8 mouse cellular contexts compared by ENCODE assay signal in the genomic region with DNA sequence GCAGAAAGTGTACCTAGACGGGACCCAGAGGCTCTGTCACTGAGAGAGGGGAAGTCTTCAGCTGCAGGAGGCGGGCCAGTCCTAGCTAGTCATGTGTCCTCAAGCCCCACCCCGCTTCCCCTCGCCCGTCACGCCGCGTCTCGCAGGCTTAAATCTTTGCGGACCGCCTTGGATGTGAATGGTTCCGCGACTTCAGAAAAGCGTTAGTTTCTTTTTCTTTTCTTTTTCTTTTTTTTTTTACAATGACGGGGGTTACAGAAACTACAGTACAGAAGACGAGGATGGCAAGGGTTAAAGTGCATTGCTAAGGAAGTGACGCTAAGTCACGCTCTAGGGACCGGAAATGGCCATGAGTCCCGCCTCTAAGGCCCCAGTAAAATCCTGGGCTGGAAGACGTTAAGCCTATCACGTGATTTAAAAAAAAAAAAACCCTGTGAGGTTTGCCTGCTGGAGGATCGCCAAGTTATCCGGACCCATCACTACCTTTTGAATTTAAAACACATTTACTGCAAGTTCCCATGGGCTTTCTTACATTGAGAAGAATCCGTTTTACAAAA. TPM values are rescaled to one million over a fixed set of nuclear protein-coding genes. Genes with fewer than 3 reads are reported as not detected.
DNase-seq lines count a peak whose midpoint lies in the region; ATAC-seq and TF ChIP-seq lines count a peak whose summit lies in the region.

No protein-coding gene starts in this region.

- peak overlapping the region; percentile 93 for H3K9ac ChIP-seq in embryonic facial prominence, embryonic 15.5 days
- H3K9ac ChIP-seq in limb, embryonic 14.5 days (ENCODE audit: low read depth, low read length, severe bottlenecking): peak overlapping the region; percentile 92
- H3K9ac ChIP-seq in midbrain, postnatal 0 days (replicated peaks; ENCODE audit: low read length, poor library complexity, severe bottlenecking): peak overlapping the region; percentile 90

- peak overlapping the region; percentile 89 for H3K4me3 ChIP-seq in bone marrow, adult 2 months (replicated peaks; ENCODE audit: control insufficient read depth, low read depth, low read length)
- peak overlapping the region; percentile 98 for H3K4me3 ChIP-seq in embryonic facial prominence, embryonic 15.5 days (replicated peaks)
- H3K4me3 ChIP-seq in limb, embryonic 14.5 days (replicated peaks; ENCODE audit: low read length): peak overlapping the region; percentile 95
- peak overlapping the region; percentile 98 for H3K4me3 ChIP-seq in midbrain, postnatal 0 days (ENCODE audit: low read depth, low read length)

- peak overlapping the region; percentile 99 for H3K27ac ChIP-seq in bone marrow, adult 2 months (ENCODE audit: control insufficient read depth, insufficient read depth, low read depth, low read length, poor library complexity)
- peak overlapping the region; percentile 99 for H3K27ac ChIP-seq in embryonic facial prominence, embryonic 15.5 days (replicated peaks)
- H3K27ac ChIP-seq in limb, embryonic 14.5 days (replicated peaks; ENCODE audit: low read depth, low read length): peak overlapping the region; percentile 98
- H3K27ac ChIP-seq in midbrain, postnatal 0 days (ENCODE audit: low read depth, low read length): peak overlapping the region; percentile 96

- peak; percentile 91 for ATAC-seq in embryonic facial prominence, embryonic 15.5 days (ENCODE audit: insufficient number of reproducible peaks, low FRiP score, low TSS enrichment, low read depth)
- ATAC-seq in limb, embryonic 14.5 days (ENCODE audit: low FRiP score, low read depth): peak; percentile 88
- peak; percentile 90 for ATAC-seq in midbrain, postnatal 0 days (ENCODE audit: low FRiP score)

- no peak; the same call in 1 of the 2 replicates for TF ChIP-seq POLR2A in bone marrow, adult 2 months (IDR thresholded peaks at IDR 0.05; ENCODE audit: borderline replicate concordance, control insufficient read depth, low read depth, low read length)
- TF ChIP-seq POLR2A in limb, embryonic 14.5 days (IDR thresholded peaks at IDR 0.05; ENCODE audit: borderline replicate concordance, extremely low read depth, insufficient read depth, insufficient read length): 0 out of 2 replicates have a peak, but pooled peaks have one; percentile 10

- no peak for TF ChIP-seq CTCF in bone marrow, adult 2 months (IDR thresholded peaks at IDR 0.05; ENCODE audit: control insufficient read depth, insufficient read depth, low read length)
- TF ChIP-seq CTCF in midbrain, postnatal 0 days (IDR thresholded peaks at IDR 0.05): no peak

- H3K4me1 ChIP-seq in bone marrow, adult 2 months (ENCODE audit: control insufficient read depth, insufficient read depth, low read length): peaks cover 2% of the 10 kb centered on the region
- H3K4me1 ChIP-seq in embryonic facial prominence, embryonic 15.5 days: peaks cover 8% of the 10 kb centered on the region
- H3K4me1 ChIP-seq in limb, embryonic 14.5 days (ENCODE audit: control insufficient read depth, insufficient read depth, low read length): peaks cover 11% of the 10 kb centered on the region
- H3K4me1 ChIP-seq in midbrain, postnatal 0 days (ENCODE audit: insufficient read depth, low read length): peaks cover 2% of the 10 kb centered on the region; the same call in 1 of the 2 replicates

- under 1% methylated on average over 25 of the region's 25 CpGs for WGBS in bone marrow, adult 2 months
- WGBS in embryonic facial prominence, embryonic 15.5 days: under 1% methylated on average over 25 of the region's 25 CpGs
- 0% methylated on average over 25 of the region's 25 CpGs for WGBS in limb, embryonic 14.5 days
- under 1% methylated on average over 25 of the region's 25 CpGs for WGBS in midbrain, postnatal 0 days

- no peaks in the 10 kb centered on the region for H3K36me3 ChIP-seq in embryonic facial prominence, embryonic 15.5 days
- no peaks in the 10 kb centered on the region for H3K36me3 ChIP-seq in limb, embryonic 14.5 days (ENCODE audit: control insufficient read depth, insufficient read depth, low read length)
- no peaks in the 10 kb centered on the region for H3K36me3 ChIP-seq in midbrain, postnatal 0 days (ENCODE audit: insufficient read depth, low read length)

- peak; percentile 98 for DNase-seq in 416B (ENCODE audit: low read depth)
- DNase-seq in heart, adult 8-10 months (ENCODE audit: low spot score): peak; percentile 91
- peak; percentile 94 for DNase-seq in kidney, adult 9 months
- peak; percentile 99 for DNase-seq in limb, embryonic 14.5 days (ENCODE audit: low spot score)
- DNase-seq in midbrain, postnatal 0 days (ENCODE audit: low spot score): peak; percentile 99
- DNase-seq in spleen, postnatal 14 days (ENCODE audit: low spot score in 2 of 2): peak; percentile 62 to 74

- no peaks in the 10 kb centered on the region for H3K9me3 ChIP-seq in embryonic facial prominence, embryonic 15.5 days (replicated peaks)
- H3K9me3 ChIP-seq in limb, embryonic 14.5 days (ENCODE audit: control insufficient read depth, low read length): no peaks in the 10 kb centered on the region
- no peaks in the 10 kb centered on the region for H3K9me3 ChIP-seq in midbrain, postnatal 0 days (ENCODE audit: low read length)

- H3K27me3 ChIP-seq in embryonic facial prominence, embryonic 15.5 days: no peaks in the 10 kb centered on the region
- H3K27me3 ChIP-seq in limb, embryonic 14.5 days (ENCODE audit: control insufficient read depth, insufficient read depth, low read length): no peaks in the 10 kb centered on the region
- H3K27me3 ChIP-seq in midbrain, postnatal 0 days (ENCODE audit: insufficient read depth, low read length): no peaks in the 10 kb centered on the region

- peak overlapping the region; percentile 88 for H3K4me2 ChIP-seq in embryonic facial prominence, embryonic 15.5 days (replicated peaks)
- peak overlapping the region; percentile 90 for H3K4me2 ChIP-seq in limb, embryonic 14.5 days (replicated peaks; ENCODE audit: low read depth, low read length, severe bottlenecking)
- H3K4me2 ChIP-seq in midbrain, postnatal 0 days (ENCODE audit: low read depth, low read length, poor library complexity, severe bottlenecking): peak overlapping the region; percentile 62

RNA-seq across cellular contexts. Expression of a gene that starts 0.4 kb away (rescaled TPM):
- polyA plus RNA-seq in bone marrow, adult 2 months (2011; ENCODE audit: insufficient read depth, insufficient read length, low replicate concordance, missing spikeins): 6.4 and 19.8 TPM in 2 replicates
- 57.8 and 58.1 TPM in 2 replicates for polyA plus RNA-seq in embryonic facial prominence, embryonic 15.5 days (2015; fragmentation: Nextera tagmentation; extraction: Ambion mirVana)
- total RNA-seq in heart, adult 8-10 months (2022): 10 to 100 TPM; 20.2 to 26.2 (median 24.9) TPM
- polyA plus RNA-seq in limb, embryonic 14.5 days (2012; rRNA removed): 31.6 and 32.9 TPM in 2 replicates
- 56.8 and 64.4 TPM in 2 replicates for polyA plus RNA-seq in limb, embryonic 14.5 days (2014; fragmentation: Nextera tagmentation; extraction: Ambion mirVana)
- 193 and 218 TPM in 2 replicates for total RNA-seq in midbrain, postnatal 0 days (2014; rRNA removed)
- polyA plus RNA-seq in midbrain, postnatal 0 days (2015; fragmentation: Nextera tagmentation; extraction: Ambion mirVana): 194 and 204 TPM in 2 replicates

RNA-seq across cellular contexts. Expression of a gene that starts 0.6 kb away (rescaled TPM):
- 28.1 and 38.1 TPM in 2 replicates for polyA plus RNA-seq in bone marrow, adult 2 months (2011; ENCODE audit: insufficient read depth, insufficient read length, low replicate concordance, missing spikeins)
- polyA plus RNA-seq in embryonic facial prominence, embryonic 15.5 days (2015; fragmentation: Nextera tagmentation; extraction: Ambion mirVana): 99.0 and 108 TPM in 2 replicates
- total RNA-seq in heart, adult 8-10 months (2022): 10 to 100 TPM; 54.3 to 58.7 (median 55.4) TPM
- polyA plus RNA-seq in limb, embryonic 14.5 days (2012; rRNA removed): 30.5 and 38.6 TPM in 2 replicates
- 71.2 and 71.7 TPM in 2 replicates for polyA plus RNA-seq in limb, embryonic 14.5 days (2014; fragmentation: Nextera tagmentation; extraction: Ambion mirVana)
- total RNA-seq in midbrain, postnatal 0 days (2014; rRNA removed): 15.3 and 22.1 TPM in 2 replicates
- polyA plus RNA-seq in midbrain, postnatal 0 days (2015; fragmentation: Nextera tagmentation; extraction: Ambion mirVana): 44.7 and 50.4 TPM in 2 replicates

RNA-seq across cellular contexts. Expression of a gene that starts 34.0 kb away (rescaled TPM):
- polyA plus RNA-seq in bone marrow, adult 2 months (2011; ENCODE audit: insufficient read depth, insufficient read length, low replicate concordance, missing spikeins): 9.9 and 12.0 TPM in 2 replicates
- polyA plus RNA-seq in embryonic facial prominence, embryonic 15.5 days (2015; fragmentation: Nextera tagmentation; extraction: Ambion mirVana): 2.3 and 2.7 TPM in 2 replicates
- total RNA-seq in heart, adult 8-10 months (2022): 10 to 100 TPM; 15.6 to 22.2 (median 17.3) TPM
- 9.2 and 10.3 TPM in 2 replicates for polyA plus RNA-seq in limb, embryonic 14.5 days (2012; rRNA removed)
- polyA plus RNA-seq in limb, embryonic 14.5 days (2014; fragmentation: Nextera tagmentation; extraction: Ambion mirVana): 4.7 and 5.1 TPM in 2 replicates
- 12.0 and 14.1 TPM in 2 replicates for total RNA-seq in midbrain, postnatal 0 days (2014; rRNA removed)
- 1.4 and 1.5 TPM in 2 replicates for polyA plus RNA-seq in midbrain, postnatal 0 days (2015; fragmentation: Nextera tagmentation; extraction: Ambion mirVana)

Comparison
In these comparisons a context has a peak if more than half of its experiments do, and no peak if none do; other contexts are left out.
1. Peak in every context shown above with its lines: DNase-seq, ATAC-seq, H3K4me3 ChIP-seq and H3K27ac ChIP-seq.